Mouse (Mus musculus): Measurements from ENCODE around the gene Pfas. TPM values are rescaled to one million over a fixed set of nuclear protein-coding genes. Genes with fewer than 3 reads are reported as not detected.
"Not testable (repeated sequence)": the region's sequence is repeated elsewhere in the genome, so short reads cannot be mapped to it uniquely, and the experiment has no call there.

The Pfas gene
- polyA plus RNA-seq, 3 experiments from 2014 or later, result 22.0 to 29.0 (median 24.8) TPM

- ATAC-seq, result peak; percentile 96
Observed at GRCm38 (mm10) chr11:69015644-69016441, 7.6 kb upstream of the Pfas start, which contains the start of gene Ctc1. TSS of gene Ctc1 (plus strand) at chr11:69015911.

GRCm38 (mm10) chr11:69012071-69012601, 3.9 kb upstream of the Pfas start:
- ATAC-seq, result peak; percentile 69

DNA sequence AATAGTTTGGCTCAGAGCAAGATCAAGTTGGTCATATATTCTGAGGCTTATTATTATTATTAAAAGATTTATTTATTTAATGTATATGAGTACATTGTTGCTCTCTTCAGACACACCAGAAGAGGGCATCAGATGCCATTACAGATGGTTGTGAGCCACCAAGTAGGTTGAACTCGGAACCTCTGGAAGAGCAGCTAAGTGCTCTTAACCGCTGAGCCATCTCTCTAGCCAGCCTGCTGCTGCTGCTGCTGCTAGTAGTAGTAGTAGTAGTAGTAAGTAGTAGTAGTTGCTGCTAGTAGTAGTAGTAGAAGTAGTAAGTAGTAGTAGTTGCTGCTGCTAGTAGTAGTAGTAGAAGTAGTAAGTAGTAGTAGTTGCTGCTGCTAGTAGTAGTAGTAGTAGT, 3.2 kb upstream of the Pfas start:
- ATAC-seq, result not testable (repeated sequence)

DNA sequence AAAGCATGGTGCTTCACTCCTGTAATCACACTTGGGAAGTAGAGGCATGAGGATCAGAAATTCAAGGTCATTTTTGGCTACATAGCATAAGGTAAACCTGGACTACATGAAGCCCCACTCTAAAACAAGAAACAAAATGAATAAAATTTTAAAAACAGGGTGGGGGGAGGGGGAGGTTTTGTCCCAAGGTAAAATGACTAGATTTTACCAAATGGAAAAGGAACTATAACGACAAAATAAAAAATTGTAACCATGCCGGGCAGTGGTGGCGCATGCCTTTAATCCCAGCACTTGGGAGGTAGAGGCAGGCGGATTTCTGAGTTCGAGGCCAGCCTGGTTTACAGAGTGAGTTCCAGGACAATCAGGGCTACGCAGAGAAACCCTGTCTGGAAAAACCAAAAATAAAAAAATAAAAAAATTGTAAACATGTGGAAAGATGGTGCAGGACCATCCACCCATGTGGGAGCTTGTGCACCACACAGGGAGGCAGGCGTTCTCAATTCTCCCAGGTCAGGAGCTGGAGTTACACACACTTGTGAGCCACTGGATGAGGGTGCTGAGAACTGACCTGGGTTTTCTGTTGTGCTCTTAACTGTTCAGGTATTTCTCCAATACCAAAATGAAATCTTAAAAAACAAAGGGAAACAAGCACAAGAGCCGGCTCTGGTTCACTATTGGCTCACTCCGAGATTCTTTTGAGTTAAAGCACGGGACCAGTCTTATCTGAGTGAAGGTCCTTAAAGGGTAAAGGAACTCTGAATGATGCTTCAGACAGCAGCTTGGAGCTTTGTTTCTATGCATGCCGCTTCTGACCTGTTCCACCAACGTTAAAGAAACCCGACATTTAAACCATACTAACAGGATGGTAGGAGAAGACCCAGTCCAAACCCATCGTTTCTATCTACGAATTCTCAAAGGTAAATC, 2.4 kb upstream of the Pfas start:
- no peak for ATAC-seq

DNA sequence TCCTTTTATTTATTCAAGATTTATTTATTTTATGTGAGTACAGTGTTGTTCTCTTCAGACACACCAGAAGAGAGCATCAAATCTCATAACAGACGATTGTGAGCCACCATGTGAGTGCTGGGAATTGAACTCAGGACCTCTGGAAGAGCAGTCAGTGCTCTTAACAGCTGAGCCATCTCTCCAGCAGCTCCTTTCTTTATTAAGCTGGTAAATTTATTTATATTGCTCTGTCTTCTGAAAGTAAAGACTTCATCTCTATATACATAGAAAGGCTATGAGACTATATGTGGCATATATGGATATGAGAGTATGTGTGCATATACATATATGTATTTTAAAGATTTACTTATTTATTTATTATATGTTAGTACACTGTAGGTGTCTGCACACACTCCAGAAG, 1.2 kb upstream of the Pfas start:
- no peak for ATAC-seq

GRCm38 (mm10) chr11:69006575-69006974, 1.7 kb downstream of the Pfas start:
- not testable (repeated sequence) for ATAC-seq

DNA sequence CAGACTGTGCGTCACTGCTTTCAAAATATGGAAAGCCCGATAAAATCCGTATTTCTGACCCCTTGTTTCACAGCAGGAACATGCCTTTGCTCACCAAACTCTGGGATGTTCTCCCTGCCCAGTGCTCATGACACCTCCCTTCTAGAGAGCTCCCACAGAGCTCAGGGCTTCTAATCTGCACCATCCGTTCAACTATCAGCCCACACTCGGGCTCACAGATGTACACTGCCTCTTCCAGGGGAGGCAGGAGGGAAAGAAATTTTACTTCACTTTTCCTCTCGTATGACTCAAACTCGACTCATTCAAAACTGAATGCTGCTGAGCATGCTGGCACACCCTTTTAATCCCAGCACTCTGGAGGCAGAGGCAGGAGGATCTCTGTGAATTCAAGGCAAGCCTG, 3.1 kb downstream of the Pfas start:
- ATAC-seq, result no peak

DNA sequence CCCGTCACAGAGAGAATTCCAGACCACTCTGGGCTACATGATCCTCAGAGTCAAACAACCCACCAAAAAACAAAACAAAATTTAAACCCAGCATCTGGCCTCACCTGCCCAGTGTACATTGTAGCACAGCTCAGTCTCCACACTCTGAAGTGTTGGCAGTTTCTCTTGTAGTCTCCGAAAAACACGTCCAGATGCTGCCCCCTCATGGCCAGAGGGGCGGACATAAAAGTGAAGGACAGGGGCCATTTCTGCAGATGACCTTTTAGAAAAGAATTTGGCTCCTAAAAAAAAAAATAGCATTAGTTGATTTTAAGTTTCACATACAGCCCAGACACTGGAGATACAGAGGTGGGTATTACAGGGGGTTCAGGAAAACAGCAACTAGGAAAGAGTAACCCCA, 4.7 kb downstream of the Pfas start:
- ATAC-seq, result no peak

GRCm38 (mm10) chr11:69002782-69003181, 5.5 kb downstream of the Pfas start:
- not testable (repeated sequence) for ATAC-seq

GRCm38 (mm10) chr11:68997080-68997479, 11.2 kb downstream of the Pfas start:
- ATAC-seq, result no peak

- ATAC-seq, result no peak
Observed at GRCm38 (mm10) chr11:68994377-68994776, 13.9 kb downstream of the Pfas start.

- ATAC-seq, result no peak
Observed at GRCm38 (mm10) chr11:68993122-68993521, 15.1 kb downstream of the Pfas start.

GRCm38 (mm10) chr11:68988341-68988740, 19.9 kb downstream of the Pfas start:
- no peak for ATAC-seq

GRCm38 (mm10) chr11:68987365-68987882, 20.8 kb downstream of the Pfas start:
- no peak for ATAC-seq

GRCm38 (mm10) chr11:68982639-68983369, 25.5 kb downstream of the Pfas start:
- no peak for ATAC-seq

- no peak for ATAC-seq
Observed at GRCm38 (mm10) chr11:68980919-68981318, 27.3 kb downstream of the Pfas start.

- ATAC-seq, result no peak
Observed at GRCm38 (mm10) chr11:68979320-68979733, 28.9 kb downstream of the Pfas start.

GRCm38 (mm10) chr11:68975601-68976000, 32.7 kb downstream of the Pfas start:
- no peak for ATAC-seq

DNA sequence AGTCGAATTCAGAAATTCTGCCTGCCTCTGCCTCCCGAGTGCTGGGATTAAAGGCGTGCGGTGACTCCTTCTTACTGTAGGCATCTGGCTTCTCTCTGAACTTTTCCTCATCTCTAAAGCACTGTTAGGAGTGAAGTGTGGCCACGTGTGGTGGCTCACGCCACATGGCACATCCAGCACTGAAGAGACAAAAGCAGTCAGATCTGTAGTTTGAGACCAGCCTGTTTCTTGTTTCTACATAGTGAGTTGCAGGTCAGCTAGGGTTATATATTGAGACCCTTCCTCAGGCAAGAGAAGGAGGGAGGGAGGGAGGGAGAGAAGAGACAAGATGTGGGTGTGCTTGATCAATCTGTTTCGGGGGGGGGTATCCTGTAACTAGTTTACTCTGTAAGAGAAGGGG, 33.2 kb downstream of the Pfas start, which contains the start of gene Rangrf:
TSS of gene Rangrf (minus strand) at position 101 of the 400 bp plus-strand sequence.
- no peak for ATAC-seq

DNA sequence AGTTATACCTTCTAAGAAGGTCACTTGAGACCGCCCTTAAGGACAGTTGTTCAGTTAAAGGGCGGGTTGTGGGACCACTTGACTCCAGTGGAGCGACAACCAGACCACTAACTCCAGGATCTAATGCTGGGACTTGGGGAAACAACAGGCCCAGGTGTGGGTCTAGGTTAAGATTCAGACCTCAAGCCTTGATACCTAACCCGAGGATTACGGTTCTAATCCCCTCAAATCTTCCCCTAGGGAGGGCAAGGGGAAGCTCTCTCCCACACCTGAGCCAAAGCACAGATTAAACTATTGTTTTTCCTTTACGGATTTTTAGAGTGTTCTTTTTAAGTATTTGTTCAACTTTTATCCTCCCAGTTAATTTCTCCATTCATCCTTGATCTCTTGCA, 34.2 kb downstream of the Pfas start:
- ATAC-seq, result no peak

- ATAC-seq, result peak; percentile 80
Observed at GRCm38 (mm10) chr11:68973250-68974058, 34.8 kb downstream of the Pfas start.
